Mouse (Mus musculus): ENCODE measurements around the gene Rad17.
A peak's percentile ranks its signal among the peaks of the same experiment; 100 is the strongest.

The Rad17 gene

GRCm38 (mm10) chr13:100650550-100651438 lies at the start of gene Rad17, which contains the start of gene Ak6:
Rad17 (minus strand) TSS chr13:100651051.
Ak6 (plus strand) TSS chr13:100650979.
- DNase-seq (ENCODE audit: low spot score) = peak; percentile 95

DNA sequence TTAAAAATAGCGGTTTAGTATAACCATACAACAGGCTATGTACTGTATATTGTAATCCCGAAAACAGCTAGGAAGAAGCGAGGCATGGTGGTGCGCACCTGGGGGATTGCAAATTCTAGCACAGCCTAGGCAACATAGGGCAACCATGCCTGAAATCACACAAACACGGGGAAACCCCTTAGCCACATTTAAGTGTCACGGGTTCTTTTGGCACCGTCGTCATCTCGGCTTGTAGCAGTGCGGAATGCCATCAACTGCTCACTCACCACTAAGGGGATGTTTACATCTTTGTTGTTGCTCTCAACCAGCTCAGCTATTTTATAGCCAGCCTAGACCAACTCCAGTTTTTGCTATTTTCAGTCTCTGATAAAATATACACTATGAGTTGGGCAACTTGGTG lies 48.0 kb upstream of the Rad17 start:
- DNase-seq (ENCODE audit: low spot score) = no peak

DNA sequence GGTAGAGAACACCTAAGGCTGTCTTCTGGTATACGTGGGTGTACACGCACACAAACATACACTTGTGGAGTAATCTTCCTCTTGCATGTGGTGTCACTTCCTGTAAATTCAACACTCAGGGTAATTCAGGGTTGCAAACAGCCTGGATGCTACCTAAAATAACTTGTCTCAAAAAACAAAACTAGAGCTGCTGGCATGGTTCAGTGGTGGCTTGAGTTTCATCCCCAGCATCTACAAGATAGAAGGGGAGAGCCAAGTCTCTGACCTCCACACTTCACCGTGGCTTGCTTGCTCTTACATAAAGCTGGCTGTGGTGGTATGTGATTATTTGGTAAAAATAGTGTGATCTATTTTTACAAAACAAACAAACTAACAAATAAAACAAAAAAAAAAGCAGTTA lies 46.7 kb upstream of the Rad17 start:
- DNase-seq (ENCODE audit: low spot score) = no peak

DNA sequence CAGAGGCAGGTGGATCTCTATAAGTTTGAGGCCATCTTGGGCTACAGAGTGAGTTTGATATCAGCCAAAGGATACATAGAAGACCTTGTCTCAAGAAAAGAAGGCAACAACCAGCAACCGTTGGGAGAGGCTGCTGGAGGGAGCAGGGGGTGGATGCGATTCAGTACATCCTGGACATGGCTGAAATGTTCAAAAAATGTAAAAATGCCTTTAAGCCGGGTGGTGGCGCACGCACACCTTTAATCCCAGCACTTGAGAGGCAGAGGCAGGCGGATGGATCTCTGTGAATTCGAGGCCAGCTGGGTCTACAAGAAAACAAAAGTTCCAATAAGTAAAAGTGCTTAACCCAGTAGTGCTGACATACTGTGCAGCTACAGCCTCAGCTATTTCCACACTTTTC lies 36.7 kb upstream of the Rad17 start:
- DNase-seq (ENCODE audit: low spot score) = no peak

GRCm38 (mm10) chr13:100684355-100684754 lies 33.5 kb upstream of the Rad17 start:
- no peak for DNase-seq (ENCODE audit: low spot score)

- no peak for DNase-seq (ENCODE audit: low spot score)
These were observed 32.0 kb upstream of the Rad17 start for GRCm38 (mm10) chr13:100682837-100683236.

- no peak for DNase-seq (ENCODE audit: low spot score)
These were observed 30.8 kb upstream of the Rad17 start for GRCm38 (mm10) chr13:100681615-100682014.

GRCm38 (mm10) chr13:100675936-100676635 lies 25.2 kb upstream of the Rad17 start:
- no peak for DNase-seq (ENCODE audit: low spot score)

- DNase-seq (ENCODE audit: low spot score) = no peak
These were observed 19.4 kb upstream of the Rad17 start for GRCm38 (mm10) chr13:100670181-100670741.

GRCm38 (mm10) chr13:100669291-100670022 lies 18.6 kb upstream of the Rad17 start, which contains the start of gene Ccdc125:
Ccdc125 (plus strand) TSS chr13:100669717.
- DNase-seq (ENCODE audit: low spot score) = peak; percentile 39

GRCm38 (mm10) chr13:100659864-100660456 lies 9.1 kb upstream of the Rad17 start:
- peak; percentile 19 for DNase-seq (ENCODE audit: low spot score)

GRCm38 (mm10) chr13:100658091-100658490 lies 7.2 kb upstream of the Rad17 start:
- DNase-seq (ENCODE audit: low spot score) = no peak

DNA sequence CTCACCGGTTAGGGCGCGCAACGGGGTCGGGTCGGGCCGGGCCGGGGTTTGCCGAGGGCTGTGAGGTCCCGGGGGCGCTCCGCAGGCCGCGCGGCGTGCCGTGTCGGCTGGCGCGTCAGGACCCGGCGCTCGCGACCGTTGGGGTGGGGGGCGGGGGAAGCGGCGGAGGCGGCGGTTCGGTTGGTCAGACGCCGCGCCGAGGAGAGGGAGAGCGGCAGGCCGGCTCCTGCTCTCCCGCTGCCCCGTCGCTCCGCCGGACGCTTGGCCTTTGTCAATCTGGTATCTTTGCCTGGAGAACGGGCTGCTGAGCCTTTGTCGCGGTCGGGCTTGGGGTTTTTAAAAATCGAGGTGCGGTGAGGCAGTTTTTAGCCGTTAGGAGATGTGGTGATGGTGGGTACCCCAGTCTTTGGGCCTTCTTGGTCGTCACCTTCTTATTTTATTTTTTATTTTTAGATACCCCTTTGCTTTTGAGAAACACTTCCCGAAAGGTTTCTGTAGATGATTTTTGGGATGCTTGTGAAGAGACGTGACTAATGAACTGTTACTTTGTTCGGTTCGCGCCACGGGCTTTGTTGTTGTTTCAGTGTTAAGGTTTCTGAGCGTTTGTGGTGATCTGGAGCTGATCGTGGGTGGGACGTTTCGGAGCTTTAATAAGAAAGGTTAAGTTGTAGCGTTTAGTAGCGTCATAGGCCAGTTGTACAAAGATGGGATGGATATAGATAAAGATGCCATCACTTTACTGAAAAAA lies 762 bp upstream of the Rad17 start, which contains the start of gene Taf9:
Taf9 (plus strand) TSS at position 141 of the 748 bp plus-strand sequence.
- DNase-seq (ENCODE audit: low spot score) = no peak

GRCm38 (mm10) chr13:100648223-100648622 lies 2.6 kb downstream of the Rad17 start:
- no peak for DNase-seq (ENCODE audit: low spot score)

DNA sequence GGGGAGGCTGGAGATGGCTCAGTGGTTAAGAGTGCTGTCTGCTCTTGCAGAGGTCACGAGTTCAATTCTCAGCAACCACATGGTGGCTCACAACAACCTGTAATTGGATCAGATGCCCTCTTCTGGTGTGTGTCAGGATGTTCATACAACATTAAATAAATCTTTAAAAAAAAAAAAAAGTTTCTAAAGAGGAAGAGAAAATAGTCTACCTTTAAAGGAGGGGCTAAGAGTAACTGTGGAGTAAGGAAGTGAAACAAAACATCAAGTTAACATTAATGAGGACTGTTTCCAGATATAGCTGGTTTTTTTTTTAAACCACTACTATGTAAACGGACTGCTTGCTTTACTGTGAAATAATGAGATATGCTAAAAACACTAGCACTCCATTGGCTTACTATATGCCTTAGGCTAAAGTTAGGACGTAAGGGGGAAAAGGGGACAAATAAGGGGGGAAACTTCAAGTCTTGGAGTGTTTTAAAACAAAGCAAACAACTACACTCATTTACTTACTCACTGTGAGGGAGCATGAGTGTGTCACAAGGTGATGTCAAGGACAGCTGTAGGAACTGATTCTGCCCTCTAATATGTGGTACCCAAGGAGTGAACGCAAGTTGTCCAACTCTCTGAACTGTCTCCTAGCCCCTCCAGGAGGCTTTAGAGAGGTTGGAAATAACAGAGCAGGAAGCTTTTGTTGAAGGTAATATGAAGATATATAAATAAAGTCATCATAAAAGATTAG lies 8.2 kb downstream of the Rad17 start:
- no peak for DNase-seq (ENCODE audit: low spot score)

- DNase-seq (ENCODE audit: low spot score) = no peak
These were observed 16.7 kb downstream of the Rad17 start for GRCm38 (mm10) chr13:100634106-100634691.

- DNase-seq (ENCODE audit: low spot score) = no peak
These were observed 28.6 kb downstream of the Rad17 start for GRCm38 (mm10) chr13:100622241-100622640.

DNA sequence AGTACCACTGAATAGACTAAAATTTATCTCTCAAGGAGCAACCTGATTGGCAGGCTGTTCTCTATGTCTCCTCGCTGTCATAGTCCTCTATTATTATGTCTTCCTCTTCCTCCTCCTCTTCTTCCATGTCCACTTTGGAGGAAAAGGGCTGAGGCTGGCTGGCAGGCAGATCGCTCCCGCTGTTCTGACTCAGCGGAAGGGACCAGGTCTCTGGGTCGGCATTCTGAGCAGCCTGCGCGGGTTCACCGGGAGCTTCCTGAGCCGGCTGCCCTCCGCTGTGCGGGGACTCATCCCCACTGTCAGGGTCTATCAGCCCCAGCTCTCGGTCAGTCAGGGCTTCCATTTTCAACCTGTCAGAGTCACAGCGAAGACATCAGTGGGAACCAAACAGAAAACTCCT lies 33.3 kb downstream of the Rad17 start:
- DNase-seq (ENCODE audit: low spot score) = no peak

DNA sequence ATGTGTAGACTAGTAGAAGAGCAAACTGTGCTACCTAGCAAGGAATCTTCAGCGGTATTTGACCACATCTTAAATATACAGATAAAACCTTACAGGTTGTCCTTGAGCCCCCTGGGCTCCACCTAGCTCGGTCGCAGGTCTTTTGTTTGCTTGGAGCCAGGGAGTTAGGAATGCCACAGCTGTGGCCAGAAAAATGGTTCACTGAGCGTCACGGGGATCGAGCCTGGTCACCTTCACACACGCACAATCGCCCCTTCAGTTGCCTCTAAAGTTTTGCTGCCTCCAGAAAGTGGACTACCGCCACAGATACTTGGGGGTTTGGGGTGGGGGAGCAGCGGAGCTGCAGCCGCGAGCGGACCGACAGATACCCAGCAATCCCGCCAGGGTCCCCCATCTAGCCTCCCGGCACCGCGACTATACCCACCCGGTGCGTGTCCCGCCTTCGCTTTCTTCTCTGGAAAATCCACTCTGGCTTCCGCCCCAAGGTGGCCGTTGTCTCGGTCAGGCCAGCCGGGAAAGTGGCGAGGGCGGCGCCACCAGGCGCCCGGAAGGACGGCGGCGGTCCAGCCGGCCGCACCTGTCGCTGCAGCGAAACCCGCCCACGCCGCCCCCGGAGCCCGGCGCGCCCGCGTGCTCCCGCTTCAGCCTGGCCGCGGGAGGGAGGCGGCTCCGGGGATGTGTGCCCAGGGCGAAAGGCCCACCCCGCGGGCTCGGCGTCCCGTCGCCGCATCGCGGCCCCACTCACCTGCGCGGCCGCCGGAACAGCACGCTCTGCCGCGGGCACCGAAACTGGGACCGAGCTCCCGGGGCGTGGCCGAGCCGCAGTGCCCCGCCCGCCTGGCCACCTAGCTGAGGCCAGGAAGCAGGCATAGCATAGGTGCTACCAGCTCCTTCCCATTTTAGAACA lies 34.4 kb downstream of the Rad17 start, which contains the start of gene Marveld2:
Marveld2 (minus strand) TSS at position 791 of the 907 bp plus-strand sequence.
- DNase-seq (ENCODE audit: low spot score) = peak; percentile 51

Measured in ovary, postnatal 36 days (tissue).